Mouse (Mus musculus): ENCODE results near the gene Bik.

Bik gene

DNA sequence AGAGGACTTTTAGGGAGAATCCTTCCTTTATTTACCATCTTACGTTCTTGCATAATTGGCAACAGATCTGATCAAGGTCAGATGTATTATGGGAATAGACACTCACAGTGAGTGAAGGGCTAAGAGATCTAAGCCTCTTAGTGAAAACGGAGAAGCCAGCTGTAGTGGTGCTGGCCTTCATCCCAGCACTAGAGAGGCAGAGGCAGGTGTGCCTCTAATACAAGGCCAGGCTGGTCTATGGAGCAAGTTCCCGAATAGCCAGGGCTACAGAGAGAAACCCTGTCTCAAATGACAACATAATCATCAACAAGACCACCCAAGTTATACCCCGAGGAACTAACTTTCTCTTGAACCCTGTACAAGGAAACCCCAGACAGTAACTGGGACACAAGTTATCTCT is 56.3 kb downstream of the Bik start:
- DNase-seq (ENCODE audit: low spot score in 2 of 2): no peak

DNA sequence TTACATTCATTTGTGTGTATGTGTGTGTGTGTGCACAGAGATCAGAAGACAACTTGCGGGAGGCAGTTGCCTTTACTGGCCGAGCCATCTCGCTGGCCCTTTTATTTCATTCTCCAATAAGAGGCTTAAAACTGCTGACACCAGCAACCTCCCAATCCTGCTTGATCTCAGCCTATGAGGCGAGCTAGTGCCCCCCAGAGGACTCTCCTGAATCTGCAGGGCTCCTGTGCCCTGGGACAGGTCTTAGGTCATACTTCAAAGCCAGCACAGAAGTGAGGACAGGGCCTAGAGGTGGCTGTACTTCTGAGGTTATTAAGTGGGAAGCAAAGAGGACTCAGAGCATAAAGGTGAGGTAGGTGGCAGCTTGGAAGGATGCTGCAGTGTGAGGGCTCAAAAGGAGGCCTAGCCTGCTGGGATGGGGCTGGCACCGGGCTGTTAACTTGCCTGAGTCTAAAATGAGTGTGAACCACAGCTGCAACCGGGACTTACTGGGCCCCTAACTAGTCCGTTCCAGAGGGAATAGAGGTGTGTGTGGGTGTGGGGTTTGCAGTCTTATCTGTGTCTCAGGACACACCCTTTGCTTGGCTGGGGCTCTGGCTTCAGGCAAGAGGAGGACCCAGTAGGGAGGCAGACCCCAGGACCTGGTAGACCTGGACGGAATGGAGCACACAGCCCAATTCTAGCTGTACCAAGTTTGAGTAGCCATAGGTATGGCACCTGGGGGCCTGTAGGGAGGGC is 56.9 kb downstream of the Bik start:
- peak; percentile 28 to 48 for DNase-seq (ENCODE audit: low spot score in 2 of 2)

DNA sequence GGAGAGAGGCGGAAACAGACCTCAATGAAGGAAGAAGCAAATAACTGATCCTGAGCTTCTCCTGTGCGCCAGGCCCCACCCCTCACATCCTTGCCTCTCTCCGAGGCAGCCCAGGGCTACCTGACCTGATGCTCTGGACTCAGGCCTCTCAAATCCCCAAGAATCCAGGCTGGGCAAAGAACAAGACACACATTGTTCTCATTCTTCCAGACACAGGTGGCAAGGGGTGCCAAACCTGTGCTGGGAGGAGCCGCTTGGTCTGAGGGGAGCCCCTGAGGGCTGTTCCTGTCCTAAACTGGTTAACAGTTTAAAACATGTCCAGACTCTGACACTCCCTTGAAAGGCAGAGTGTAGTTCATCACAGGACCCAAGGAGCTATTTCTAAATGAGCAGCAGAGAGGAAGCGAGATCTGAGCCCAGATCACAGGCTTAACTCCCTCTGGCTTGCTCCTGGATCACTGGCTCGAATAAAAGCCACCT is 58.1 kb downstream of the Bik start:
- no peak for DNase-seq (ENCODE audit: low spot score in 2 of 2)

DNA sequence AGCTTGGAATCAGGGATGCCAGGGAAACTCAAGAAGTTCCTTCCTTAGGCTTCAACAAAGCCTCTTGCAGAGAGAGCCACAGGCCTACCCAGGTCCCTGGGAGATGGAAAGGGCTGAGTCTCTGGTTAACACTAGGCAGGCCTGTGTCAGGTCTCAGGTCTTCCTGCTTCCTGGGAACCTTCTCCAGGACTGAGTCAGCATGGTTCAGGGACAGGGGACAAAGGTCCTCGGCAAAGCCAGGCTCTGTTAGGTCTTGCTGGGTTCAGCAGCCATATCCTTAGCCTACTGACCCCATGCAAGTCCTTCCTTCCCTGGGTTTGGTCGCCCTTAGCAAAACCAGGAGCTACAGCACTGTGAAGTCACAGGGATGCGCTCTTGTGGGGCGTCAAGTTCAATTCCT is 64.2 kb downstream of the Bik start:
- DNase-seq (ENCODE audit: low spot score in 2 of 2): no peak

DNA sequence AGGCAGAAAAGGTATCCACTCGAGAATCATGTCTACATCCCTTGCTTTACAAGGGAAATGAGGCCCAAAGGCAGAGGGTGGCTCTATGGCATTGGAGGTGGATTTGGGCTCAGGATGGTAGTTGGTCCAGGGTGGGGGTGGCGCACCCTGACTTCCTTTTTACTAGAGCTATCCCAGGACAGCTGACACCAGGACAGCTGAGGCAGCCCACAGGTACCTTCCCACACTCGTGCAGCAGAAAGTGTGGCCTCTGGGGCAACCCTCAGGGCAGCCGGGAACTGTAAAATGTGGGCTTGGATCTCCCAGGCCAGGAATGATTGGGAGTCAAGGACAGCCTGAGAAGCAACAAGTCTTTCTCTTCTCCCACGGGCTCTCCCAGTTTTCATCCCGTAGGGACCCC is 65.1 kb downstream of the Bik start:
- DNase-seq (ENCODE audit: low spot score in 2 of 2): no peak

DNA sequence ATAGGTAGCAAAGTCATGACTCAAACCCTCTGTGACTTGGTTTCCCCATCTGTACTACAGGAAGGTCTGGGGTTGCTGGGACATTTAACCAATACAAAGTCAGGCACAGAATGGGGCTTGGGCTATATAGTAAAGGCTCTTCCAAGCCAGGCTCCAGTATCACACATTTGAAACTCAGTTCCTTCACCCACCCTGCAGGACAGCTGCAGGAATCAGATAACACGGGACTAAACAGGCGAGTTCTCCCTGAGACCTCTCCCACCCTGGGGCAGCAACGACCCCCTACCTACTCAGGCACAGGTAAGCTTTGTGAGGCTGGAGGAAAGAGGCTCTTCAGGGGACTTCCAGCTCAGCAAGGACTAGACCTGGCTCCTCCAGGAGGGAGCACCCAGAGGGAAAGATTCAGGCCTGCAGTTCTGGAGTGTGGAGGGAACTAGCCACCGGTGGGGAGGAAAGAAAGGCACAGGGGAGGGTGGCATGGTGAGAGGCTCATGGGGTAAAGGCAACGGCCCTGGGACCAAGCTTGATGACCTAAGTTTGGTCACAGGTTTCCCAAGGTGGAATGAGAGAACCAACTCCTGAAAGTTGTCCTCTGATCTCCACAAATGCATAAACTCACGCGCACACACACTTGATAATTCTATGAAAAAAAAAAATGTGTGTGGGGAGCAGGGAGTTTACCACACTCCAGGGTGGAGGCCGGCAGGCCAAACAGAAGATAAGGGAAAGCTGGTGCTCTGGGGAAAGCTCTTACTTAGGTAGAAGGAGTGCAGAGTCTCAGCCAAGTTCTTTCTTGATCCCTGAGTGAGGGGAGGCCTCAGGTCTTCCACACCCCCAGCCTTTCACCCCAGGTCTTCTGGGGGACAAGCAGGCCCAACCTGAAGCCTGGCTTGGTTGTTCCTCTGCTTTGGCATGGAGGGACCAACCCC is 65.9 kb downstream of the Bik start:
- no peak for DNase-seq (ENCODE audit: low spot score in 2 of 2)

DNA sequence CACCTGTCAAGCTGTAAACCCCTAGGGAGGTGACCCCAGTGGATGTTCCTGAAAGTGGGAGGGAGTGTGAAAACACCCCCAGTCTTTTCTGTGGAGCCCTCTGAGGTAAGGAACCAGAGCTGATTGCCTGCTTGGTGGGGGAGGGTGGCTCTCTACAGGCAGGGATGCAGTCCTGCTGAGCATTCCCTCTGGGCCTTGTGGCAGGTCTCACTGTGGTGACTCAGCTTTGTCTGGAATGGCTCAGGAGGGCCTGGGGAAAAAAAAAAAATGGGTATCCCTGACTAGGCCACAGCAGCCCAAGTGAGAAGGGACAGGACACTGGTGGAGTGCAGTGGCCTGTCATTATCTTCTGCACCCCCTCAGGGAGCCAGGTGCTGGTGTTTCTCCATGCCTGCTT is 66.5 kb downstream of the Bik start:
- no peak for DNase-seq (ENCODE audit: low spot score in 2 of 2)

DNA sequence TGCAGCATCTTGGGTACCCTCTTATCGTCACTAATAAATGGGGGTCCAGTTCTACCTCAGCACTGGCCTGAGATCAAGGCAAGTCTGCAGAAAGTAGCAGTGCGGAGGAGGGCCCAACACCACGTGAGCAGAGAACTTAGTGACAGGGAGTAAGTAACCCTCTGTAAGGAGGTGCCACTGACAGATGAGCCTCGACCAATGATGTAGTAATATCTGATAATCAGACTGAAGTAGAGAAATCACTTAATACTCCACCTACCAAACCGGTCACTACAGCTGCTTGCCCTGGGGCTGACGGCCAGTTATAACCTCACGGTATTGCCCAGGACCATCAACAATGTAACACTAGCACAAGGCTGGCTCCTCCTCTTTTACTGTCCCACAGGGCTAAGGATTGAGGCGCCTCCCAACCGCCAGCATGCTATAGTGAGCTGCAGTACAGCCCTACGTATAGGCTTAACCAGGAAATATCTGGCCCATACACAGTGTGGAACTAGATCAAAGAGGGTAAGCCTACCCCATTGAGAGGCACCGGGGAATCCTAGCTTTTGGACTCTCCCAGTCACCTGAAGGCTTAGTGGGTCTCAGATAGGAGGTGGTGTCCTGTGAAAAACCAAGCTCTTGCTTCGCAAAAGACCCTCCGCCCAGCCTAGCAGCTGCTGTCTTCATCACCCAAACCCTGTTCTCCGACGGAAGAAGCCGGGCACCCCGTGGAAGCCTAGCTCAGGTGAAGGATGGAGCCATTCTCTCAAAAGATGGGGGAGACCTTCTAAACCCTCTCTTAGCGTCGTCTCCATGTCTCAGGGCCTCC is 67.2 kb downstream of the Bik start:
- DNase-seq (ENCODE audit: low spot score in 2 of 2): no peak
